Mouse (Mus musculus) urinary bladder, adult 18-20 months (tissue): Measurements from ENCODE around the gene Gamt.

Experiments
- DNase-seq, 2 experiments: peaks; one replicate each; pipeline ENCODE4 v3.0.0; 2022; ENCODE audit warnings: low spot score in 2 of 2, mixed read lengths in 2 of 2

Gene Gamt

GRCm38 (mm10) chr10:80285222-80286070, 24.6 kb upstream of the Gamt start:
- DNase-seq, result no peak

- DNase-seq, result peak in 1 of 2 experiments; percentile 43
These were observed 21.9 kb upstream of the Gamt start for GRCm38 (mm10) chr10:80282481-80283441.

GRCm38 (mm10) chr10:80281921-80282371, 21.1 kb upstream of the Gamt start:
- DNase-seq, result no peak

- no peak for DNase-seq
These were observed 20.5 kb upstream of the Gamt start for GRCm38 (mm10) chr10:80281304-80281703.

- no peak for DNase-seq
These were observed 18.5 kb upstream of the Gamt start for GRCm38 (mm10) chr10:80279273-80279672.

- DNase-seq, result no peak
These were observed 17.6 kb upstream of the Gamt start for GRCm38 (mm10) chr10:80278390-80278789.

- no peak for DNase-seq
These were observed 15.4 kb upstream of the Gamt start for GRCm38 (mm10) chr10:80276238-80276637.

GRCm38 (mm10) chr10:80273847-80274246, 13.0 kb upstream of the Gamt start:
- no peak for DNase-seq

- no peak for DNase-seq
These were observed 11.2 kb upstream of the Gamt start for GRCm38 (mm10) chr10:80271870-80272585.

GRCm38 (mm10) chr10:80271186-80271843, 10.5 kb upstream of the Gamt start:
- DNase-seq, result no peak

GRCm38 (mm10) chr10:80270734-80271181, 9.9 kb upstream of the Gamt start:
- DNase-seq, result no peak

- DNase-seq, result no peak
These were observed 9.3 kb upstream of the Gamt start for GRCm38 (mm10) chr10:80270099-80270498.

- DNase-seq, result no peak
These were observed 4.3 kb upstream of the Gamt start for GRCm38 (mm10) chr10:80265149-80265486.

- peak; percentile 92 to 97 for DNase-seq
These were observed 3.7 kb upstream of the Gamt start for GRCm38 (mm10) chr10:80264341-80265148.

- DNase-seq, result no peak
These were observed 2.1 kb upstream of the Gamt start for GRCm38 (mm10) chr10:80262776-80263365.

GRCm38 (mm10) chr10:80262169-80262568, 1.4 kb upstream of the Gamt start:
- DNase-seq, result no peak

- DNase-seq, result peak; percentile 97 to 99
These were observed 765 bp upstream of the Gamt start for GRCm38 (mm10) chr10:80261585-80261968.

GRCm38 (mm10) chr10:80259861-80260641, 761 bp downstream of the Gamt start:
- DNase-seq, result no peak

GRCm38 (mm10) chr10:80259463-80259805, 1.4 kb downstream of the Gamt start:
- no peak for DNase-seq
